Comparison of ENCODE assay signal across 29 mouse cellular contexts in genomic region chr4:76218065-76218464, GRCm38 (mm10).
DNase-seq lines count a peak whose midpoint lies in the region; ATAC-seq and TF ChIP-seq lines count a peak whose summit lies in the region.
"Had no signal": no experiment of that assay in that cellular context is flagged by ENCODE, and none has a peak within 500 bp of the region (broad histone marks: within the 10 kb centered on the region; RNA-seq: fewer than 3 reads in every experiment).

No protein-coding gene starts in this region.

- H3K27me3 ChIP-seq in hindbrain, embryonic 12.5 days = no peaks in the 10 kb centered on the region
- no peaks in the 10 kb centered on the region for H3K27me3 ChIP-seq in hindbrain, embryonic 16.5 days (replicated peaks; ENCODE audit: control insufficient read depth, insufficient read depth, low read length)
- no peaks in the 10 kb centered on the region for H3K27me3 ChIP-seq in midbrain, embryonic 15.5 days (replicated peaks)
- H3K27me3 ChIP-seq in midbrain, postnatal 0 days (ENCODE audit: insufficient read depth, low read length) = no peaks in the 10 kb centered on the region
- H3K27me3 ChIP-seq: CH12.LX; forebrain, embryonic 12.5 days; forebrain, embryonic 15.5 days; heart, embryonic 12.5 days; heart, embryonic 15.5 days; Patski had no signal

- DNase-seq in midbrain, postnatal 0 days (ENCODE audit: low spot score) = no peak
- DNase-seq in brain, embryonic 14.5 days (ENCODE audit: low read depth) = peak; percentile 25
- no peak for DNase-seq in adrenal gland, postnatal 25 days
- DNase-seq: adrenal gland, postnatal 10 days; B cell, adult 2 months; cerebellum, adult 11-12 months; cerebellum, adult 8-10 months; cerebellum, postnatal 10 days; cerebellum, postnatal 36 days; embryo, embryonic 11 days; gastrocnemius, postnatal 25 days; heart, adult 18-20 months; heart, postnatal 10 days; heart, postnatal 36 days had no signal

- H3K9me3 ChIP-seq in hindbrain, embryonic 12.5 days (replicated peaks) = no peaks in the 10 kb centered on the region
- no peaks in the 10 kb centered on the region for H3K9me3 ChIP-seq in hindbrain, embryonic 16.5 days (ENCODE audit: control insufficient read depth, low read length)
- H3K9me3 ChIP-seq in midbrain, embryonic 15.5 days = no peaks in the 10 kb centered on the region
- H3K9me3 ChIP-seq in midbrain, postnatal 0 days (ENCODE audit: low read length) = no peaks in the 10 kb centered on the region
- H3K9me3 ChIP-seq: forebrain, embryonic 12.5 days; forebrain, embryonic 15.5 days; G1E; heart, embryonic 12.5 days; heart, embryonic 15.5 days; hindbrain, embryonic 10.5 days had no signal

- no peaks in the 10 kb centered on the region for H3K36me3 ChIP-seq in hindbrain, embryonic 12.5 days
- H3K36me3 ChIP-seq in hindbrain, embryonic 16.5 days (ENCODE audit: control insufficient read depth, insufficient read depth, low read length) = no peaks in the 10 kb centered on the region
- no peaks in the 10 kb centered on the region for H3K36me3 ChIP-seq in midbrain, embryonic 15.5 days (replicated peaks)
- H3K36me3 ChIP-seq in midbrain, postnatal 0 days (ENCODE audit: insufficient read depth, low read length) = no peaks in the 10 kb centered on the region
- H3K36me3 ChIP-seq: forebrain, embryonic 12.5 days; forebrain, embryonic 15.5 days; G1E; heart, embryonic 12.5 days; heart, embryonic 15.5 days; hindbrain, embryonic 10.5 days had no signal

- 78% methylated on average over 1 of the region's 1 CpGs for WGBS in hindbrain, embryonic 12.5 days
- 72% methylated on average over 1 of the region's 1 CpGs for WGBS in hindbrain, embryonic 16.5 days
- 50% methylated on average over 1 of the region's 1 CpGs for WGBS in midbrain, embryonic 15.5 days
- 72% methylated on average over 1 of the region's 1 CpGs for WGBS in midbrain, postnatal 0 days

- no peak overlapping the region for H3K4me2 ChIP-seq in hindbrain, embryonic 12.5 days (replicated peaks)
- H3K4me2 ChIP-seq in hindbrain, embryonic 16.5 days (ENCODE audit: low read length) = no peak overlapping the region
- no peak overlapping the region for H3K4me2 ChIP-seq in midbrain, embryonic 15.5 days
- no peak overlapping the region for H3K4me2 ChIP-seq in midbrain, postnatal 0 days (ENCODE audit: low read depth, low read length, poor library complexity, severe bottlenecking)
- H3K4me2 ChIP-seq: forebrain, embryonic 12.5 days; forebrain, embryonic 15.5 days; heart, embryonic 12.5 days; heart, embryonic 15.5 days had no signal

- 0 out of 2 replicates have a peak, but pooled peaks have one; percentile 26 for ATAC-seq in hindbrain, embryonic 12.5 days (ENCODE audit: low FRiP score)
- ATAC-seq in hindbrain, embryonic 16.5 days = no peak
- peak; percentile 71 for ATAC-seq in midbrain, embryonic 15.5 days (replicated peaks)
- ATAC-seq in midbrain, postnatal 0 days (ENCODE audit: low FRiP score) = no peak
- ATAC-seq: forebrain, embryonic 15.5 days; hindbrain, postnatal 0 days; inflammation-experienced regulatory T-cells, adult 6 months; intestine, embryonic 16.5 days; Patski had no signal

- no peak for TF ChIP-seq POLR2A in brain, embryonic 14.5 days (IDR thresholded peaks at IDR 0.05; ENCODE audit: borderline replicate concordance, extremely low read depth, insufficient read depth, insufficient read length, poor library complexity, severe bottlenecking)

- no peak overlapping the region for H3K27ac ChIP-seq in hindbrain, embryonic 12.5 days
- H3K27ac ChIP-seq in hindbrain, embryonic 16.5 days (ENCODE audit: low read depth, low read length) = no peak overlapping the region
- H3K27ac ChIP-seq in midbrain, embryonic 15.5 days = no peak overlapping the region
- no peak overlapping the region for H3K27ac ChIP-seq in midbrain, postnatal 0 days (ENCODE audit: low read depth, low read length)
- H3K27ac ChIP-seq: forebrain, embryonic 12.5 days; forebrain, embryonic 15.5 days; heart, embryonic 15.5 days; hindbrain, embryonic 10.5 days; hindbrain, postnatal 0 days had no signal

- no peak overlapping the region for H3K9ac ChIP-seq in hindbrain, embryonic 12.5 days
- H3K9ac ChIP-seq in hindbrain, embryonic 16.5 days (ENCODE audit: low read depth, low read length) = no peak overlapping the region
- no peak overlapping the region for H3K9ac ChIP-seq in midbrain, embryonic 15.5 days
- H3K9ac ChIP-seq in midbrain, postnatal 0 days (replicated peaks; ENCODE audit: low read length, poor library complexity, severe bottlenecking) = no peak overlapping the region
- H3K9ac ChIP-seq: forebrain, embryonic 12.5 days; forebrain, embryonic 15.5 days; heart, embryonic 12.5 days; heart, embryonic 15.5 days had no signal

- no peaks in the 10 kb centered on the region for H3K4me1 ChIP-seq in hindbrain, embryonic 12.5 days
- no peaks in the 10 kb centered on the region for H3K4me1 ChIP-seq in hindbrain, embryonic 16.5 days (ENCODE audit: control insufficient read depth, insufficient read depth, low read depth, low read length)
- H3K4me1 ChIP-seq in midbrain, embryonic 15.5 days = no peaks in the 10 kb centered on the region
- H3K4me1 ChIP-seq in midbrain, postnatal 0 days (ENCODE audit: insufficient read depth, low read length) = no peaks in the 10 kb centered on the region
- H3K4me1 ChIP-seq: forebrain, embryonic 12.5 days; forebrain, embryonic 15.5 days; heart, embryonic 12.5 days; heart, embryonic 15.5 days; hindbrain, embryonic 10.5 days had no signal

- no peak overlapping the region for H3K4me3 ChIP-seq in hindbrain, embryonic 12.5 days
- no peak overlapping the region for H3K4me3 ChIP-seq in hindbrain, embryonic 16.5 days (ENCODE audit: low read length)
- H3K4me3 ChIP-seq in midbrain, embryonic 15.5 days = no peak overlapping the region
- no peak overlapping the region for H3K4me3 ChIP-seq in midbrain, postnatal 0 days (ENCODE audit: low read depth, low read length)
- H3K4me3 ChIP-seq: erythroblast, embryonic 14.5 days; forebrain, embryonic 12.5 days; forebrain, embryonic 15.5 days; heart, embryonic 12.5 days; heart, embryonic 15.5 days; hindbrain, embryonic 10.5 days had no signal

- no peak for TF ChIP-seq CTCF in midbrain, postnatal 0 days (IDR thresholded peaks at IDR 0.05)
- no peak for TF ChIP-seq CTCF in brain, embryonic 14.5 days (IDR thresholded peaks at IDR 0.05; ENCODE audit: borderline replicate concordance, extremely low read depth, insufficient read depth, insufficient read length)

Comparison
In these comparisons a context has a peak if more than half of its experiments do, and no peak if none do; other contexts are left out.
1. ATAC-seq: peak in hindbrain, embryonic 12.5 days (single experiment) and midbrain, embryonic 15.5 days (single experiment); none in hindbrain, embryonic 16.5 days (single experiment) and midbrain, postnatal 0 days (single experiment).